Mouse (Mus musculus): ENCODE data around the gene Olfr998. TPM values are rescaled to one million over a fixed set of nuclear protein-coding genes. Genes with fewer than 3 reads are reported as not detected.
"Not testable (repeated sequence)": the region's sequence is repeated elsewhere in the genome, so short reads cannot be mapped to it uniquely, and the experiment has no call there.

The Olfr998 gene
- polyA plus RNA-seq (2014; fragmentation: Nextera tagmentation; extraction: Ambion mirVana): not detected in 2 replicates

- H3K27ac ChIP-seq (ENCODE audit: low read depth, low read length); H3K9me3 ChIP-seq (ENCODE audit: control insufficient read depth, low read length); H3K9ac ChIP-seq (ENCODE audit: low read depth, low read length); DNase-seq (ENCODE audit: low spot score); H3K4me3 ChIP-seq (ENCODE audit: low read depth, low read length); H3K4me2 ChIP-seq; H3K4me1 ChIP-seq (replicated peaks; ENCODE audit: control insufficient read depth, insufficient read depth, low read length); H3K36me3 ChIP-seq (ENCODE audit: control insufficient read depth, insufficient read depth, low read length); ATAC-seq (replicated peaks; ENCODE audit: low FRiP score); H3K27me3 ChIP-seq (replicated peaks; ENCODE audit: control insufficient read depth, insufficient read depth, low read length): not testable (repeated sequence)
- 81% methylated on average over 2 of the region's 2 CpGs for WGBS
These were observed at the start of gene Olfr998 for GRCm38 (mm10) chr2:85588648-85589047. Gene Olfr998 (plus strand): TSS chr2:85588948.

GRCm38 (mm10) chr2:85554806-85555205, 33.9 kb upstream of the Olfr998 start:
- ATAC-seq (replicated peaks; ENCODE audit: low FRiP score): no peak
- no peak for DNase-seq (ENCODE audit: low spot score)
- H3K4me3 ChIP-seq (ENCODE audit: low read depth, low read length): no peak overlapping the region
- no peaks in the 10 kb centered on the region for H3K27me3 ChIP-seq (replicated peaks; ENCODE audit: control insufficient read depth, insufficient read depth, low read length)
- no peaks in the 10 kb centered on the region for H3K4me1 ChIP-seq (replicated peaks; ENCODE audit: control insufficient read depth, insufficient read depth, low read length)
- H3K9me3 ChIP-seq (ENCODE audit: control insufficient read depth, low read length): no peaks in the 10 kb centered on the region
- no peak overlapping the region for H3K4me2 ChIP-seq
- H3K27ac ChIP-seq (ENCODE audit: low read depth, low read length): no peak overlapping the region
- WGBS: 56% methylated on average over 1 of the region's 1 CpGs
- H3K9ac ChIP-seq (ENCODE audit: low read depth, low read length): no peak overlapping the region
- no peaks in the 10 kb centered on the region for H3K36me3 ChIP-seq (ENCODE audit: control insufficient read depth, insufficient read depth, low read length)

- ATAC-seq (replicated peaks; ENCODE audit: low FRiP score): no peak
- Histone ChIP-seq H3K4me2 (no peak overlapping the region), H3K4me1 (replicated peaks; ENCODE audit: control insufficient read depth, insufficient read depth, low read length) (no peaks in the 10 kb centered on the region), H3K4me3 (ENCODE audit: low read depth, low read length) (no peak overlapping the region), H3K27me3 (replicated peaks; ENCODE audit: control insufficient read depth, insufficient read depth, low read length) (no peaks in the 10 kb centered on the region), H3K27ac (ENCODE audit: low read depth, low read length) (no peak overlapping the region), H3K9me3 (ENCODE audit: control insufficient read depth, low read length) (no peaks in the 10 kb centered on the region), H3K36me3 (ENCODE audit: control insufficient read depth, insufficient read depth, low read length) (no peaks in the 10 kb centered on the region), H3K9ac (ENCODE audit: low read depth, low read length) (no peak overlapping the region)
- DNase-seq (ENCODE audit: low spot score): no peak
- 50% methylated on average over 4 of the region's 4 CpGs for WGBS
These were observed 28.5 kb upstream of the Olfr998 start for GRCm38 (mm10) chr2:85560226-85560625.

GRCm38 (mm10) chr2:85561187-85561586, 27.6 kb upstream of the Olfr998 start:
- ATAC-seq (replicated peaks; ENCODE audit: low FRiP score) (no peak), DNase-seq (ENCODE audit: low spot score) (no peak)
- WGBS: 21% methylated on average over 4 of the region's 4 CpGs
- Histone ChIP-seq H3K27me3 (replicated peaks; ENCODE audit: control insufficient read depth, insufficient read depth, low read length) (no peaks in the 10 kb centered on the region), H3K36me3 (ENCODE audit: control insufficient read depth, insufficient read depth, low read length) (no peaks in the 10 kb centered on the region), H3K4me2 (no peak overlapping the region), H3K9ac (ENCODE audit: low read depth, low read length) (no peak overlapping the region), H3K4me1 (replicated peaks; ENCODE audit: control insufficient read depth, insufficient read depth, low read length) (no peaks in the 10 kb centered on the region), H3K4me3 (ENCODE audit: low read depth, low read length) (no peak overlapping the region), H3K9me3 (ENCODE audit: control insufficient read depth, low read length) (no peaks in the 10 kb centered on the region), H3K27ac (ENCODE audit: low read depth, low read length) (no peak overlapping the region)

- Histone ChIP-seq H3K4me3 (ENCODE audit: low read depth, low read length) (no peak within 1 kb of the TSS), H3K27ac (ENCODE audit: low read depth, low read length) (no peak within 1 kb of the TSS), H3K4me1 (replicated peaks; ENCODE audit: control insufficient read depth, insufficient read depth, low read length) (no peaks in the 10 kb centered on the region), H3K36me3 (ENCODE audit: control insufficient read depth, insufficient read depth, low read length) (no peaks in the 10 kb centered on the region), H3K4me2 (no peak within 1 kb of the TSS), H3K27me3 (replicated peaks; ENCODE audit: control insufficient read depth, insufficient read depth, low read length) (no peaks in the 10 kb centered on the region), H3K9ac (ENCODE audit: low read depth, low read length) (no peak within 1 kb of the TSS), H3K9me3 (ENCODE audit: control insufficient read depth, low read length) (no peaks in the 10 kb centered on the region)
- ATAC-seq (replicated peaks; ENCODE audit: low FRiP score) (no peak), DNase-seq (ENCODE audit: low spot score) (no peak)
These were observed 9.8 kb upstream of the Olfr998 start, which contains the start of gene Olfr996 for GRCm38 (mm10) chr2:85578915-85579314. Gene Olfr996 (plus strand): TSS chr2:85579215.

GRCm38 (mm10) chr2:85611803-85612202, 23.1 kb downstream of the Olfr998 start, which contains the start of gene Olfr1000:
Gene Olfr1000 (minus strand): TSS chr2:85611903.
- no peak within 1 kb of the TSS for H3K4me2 ChIP-seq
- H3K27me3 ChIP-seq (replicated peaks; ENCODE audit: control insufficient read depth, insufficient read depth, low read length): no peaks in the 10 kb centered on the region
- no peak within 1 kb of the TSS for H3K9ac ChIP-seq (ENCODE audit: low read depth, low read length)
- no peaks in the 10 kb centered on the region for H3K36me3 ChIP-seq (ENCODE audit: control insufficient read depth, insufficient read depth, low read length)
- WGBS: 47% methylated on average over 1 of the region's 1 CpGs
- no peak within 1 kb of the TSS for H3K4me3 ChIP-seq (ENCODE audit: low read depth, low read length)
- no peak within 1 kb of the TSS for H3K27ac ChIP-seq (ENCODE audit: low read depth, low read length)
- H3K9me3 ChIP-seq (ENCODE audit: control insufficient read depth, low read length): no peaks in the 10 kb centered on the region
- H3K4me1 ChIP-seq (replicated peaks; ENCODE audit: control insufficient read depth, insufficient read depth, low read length): no peaks in the 10 kb centered on the region
- no peak for DNase-seq (ENCODE audit: low spot score)
- no peak for ATAC-seq (replicated peaks; ENCODE audit: low FRiP score)

Other genes starting within 250 kb of the Olfr998 start
- gene Olfr987, start 249.6 kb upstream of the Olfr998 start, polyA plus RNA-seq (2014; fragmentation: Nextera tagmentation; extraction: Ambion mirVana): not detected in 2 replicates
- gene Olfr988, start 225.7 kb upstream of the Olfr998 start, polyA plus RNA-seq (2014; fragmentation: Nextera tagmentation; extraction: Ambion mirVana): not detected in 2 replicates
- not detected in 2 replicates for gene Olfr992, start 179.5 kb upstream of the Olfr998 start, polyA plus RNA-seq (2014; fragmentation: Nextera tagmentation; extraction: Ambion mirVana)
- not detected in 2 replicates for gene Olfr993, start 174.1 kb upstream of the Olfr998 start, polyA plus RNA-seq (2014; fragmentation: Nextera tagmentation; extraction: Ambion mirVana)
- gene Olfr994, start 152.5 kb upstream of the Olfr998 start, polyA plus RNA-seq (2014; fragmentation: Nextera tagmentation; extraction: Ambion mirVana): not detected in 2 replicates
- gene Olfr995, start 145.3 kb upstream of the Olfr998 start, polyA plus RNA-seq (2014; fragmentation: Nextera tagmentation; extraction: Ambion mirVana): not detected in 2 replicates
- gene 4833423E24Rik, start 69.9 kb upstream of the Olfr998 start, polyA plus RNA-seq (2014; fragmentation: Nextera tagmentation; extraction: Ambion mirVana): not detected in 2 replicates
- not detected in 2 replicates for gene Olfr996, start 9.7 kb upstream of the Olfr998 start, polyA plus RNA-seq (2014; fragmentation: Nextera tagmentation; extraction: Ambion mirVana)
- gene Olfr1000, start 23.0 kb downstream of the Olfr998 start, polyA plus RNA-seq (2014; fragmentation: Nextera tagmentation; extraction: Ambion mirVana): not detected in 2 replicates
- not detected in 2 replicates for gene Olfr1002, start 61.8 kb downstream of the Olfr998 start, polyA plus RNA-seq (2014; fragmentation: Nextera tagmentation; extraction: Ambion mirVana)
- not detected in 2 replicates for gene Olfr154, start 75.5 kb downstream of the Olfr998 start, polyA plus RNA-seq (2014; fragmentation: Nextera tagmentation; extraction: Ambion mirVana)
- not detected in 2 replicates for gene Olfr1006, start 89.8 kb downstream of the Olfr998 start, polyA plus RNA-seq (2014; fragmentation: Nextera tagmentation; extraction: Ambion mirVana)
- gene Olfr1008, start 100.5 kb downstream of the Olfr998 start, polyA plus RNA-seq (2014; fragmentation: Nextera tagmentation; extraction: Ambion mirVana): not detected in 2 replicates
- not detected in 2 replicates for gene Olfr1009, start 126.5 kb downstream of the Olfr998 start, polyA plus RNA-seq (2014; fragmentation: Nextera tagmentation; extraction: Ambion mirVana)
- not detected in 2 replicates for gene Olfr1012, start 173.8 kb downstream of the Olfr998 start, polyA plus RNA-seq (2014; fragmentation: Nextera tagmentation; extraction: Ambion mirVana)
- gene Olfr1013, start 178.2 kb downstream of the Olfr998 start, polyA plus RNA-seq (2014; fragmentation: Nextera tagmentation; extraction: Ambion mirVana): not detected in 2 replicates
- gene Olfr1014, start 183.8 kb downstream of the Olfr998 start, polyA plus RNA-seq (2014; fragmentation: Nextera tagmentation; extraction: Ambion mirVana): not detected in 2 replicates
- not detected in 2 replicates for gene Olfr1015, start 193.1 kb downstream of the Olfr998 start, polyA plus RNA-seq (2014; fragmentation: Nextera tagmentation; extraction: Ambion mirVana)
- gene Olfr1016, start 213.6 kb downstream of the Olfr998 start, polyA plus RNA-seq (2014; fragmentation: Nextera tagmentation; extraction: Ambion mirVana): not detected in 2 replicates
- gene Olfr1018, start 229.5 kb downstream of the Olfr998 start, polyA plus RNA-seq (2014; fragmentation: Nextera tagmentation; extraction: Ambion mirVana): not detected in 2 replicates